Mouse (Mus musculus) heart, postnatal 14 days (tissue): ENCODE results near the gene Casc1. TPM values are rescaled to one million over a fixed set of nuclear protein-coding genes. Genes with fewer than 3 reads are reported as not detected.

ENCODE experiments used
- DNase-seq, 2 experiments: peaks; one replicate each; pipeline ENCODE4 v3.0.0; 2021 to 2022
- intact Hi-C: fragments of 180-260 bp; cut with DNase I; formaldehyde crosslinking; loops from one replicate; pipeline ENCODE4 v1.15.1; 2025
- long read RNA-seq, 2 experiments: library from polyadenylated mRNA; stranded (forward); transcript quantifications; one replicate each; pipeline ENCODE4 v2.0.0; 2021
- total RNA-seq, 2 experiments: library from RNA; stranded (reverse); gene quantifications; 2 replicates each; pipeline ENCODE4 v1.2.3; 2021

Casc1 gene
- under 1 TPM; 0.76 to 0.86 TPM for total RNA-seq
- long read RNA-seq, experiment 1, partial matches to known transcripts: 1 of 3 reads
- long read RNA-seq, experiment 1, other reads (novel, unspliced or antisense): 2 of 3 reads
- long read RNA-seq, experiment 2, partial matches to known transcripts: 0 of 3 reads
- long read RNA-seq, experiment 2, other reads (novel, unspliced or antisense): 3 of 3 reads

GRCm38 (mm10) chr6:145210816-145211338, at the start of gene Casc1, which contains the start of gene Etfrf1:
Gene Casc1 (minus strand): TSS chr6:145211005.
Gene Etfrf1 (plus strand): TSS chr6:145211134.
- intact Hi-C loops: loop anchor here (1.0 to 5.0 kb wide), 2 partner anchors 36 to 130 kb away; no protein-coding TSS in a partner anchor
- peak; percentile 96 to 97 for DNase-seq

- intact Hi-C loops: no loop called here
- no peak for DNase-seq
Measured at GRCm38 (mm10) chr6:145256701-145257073, 45.9 kb upstream of the Casc1 start.

- intact Hi-C loops: no loop called here
- peak; percentile 18 to 24 for DNase-seq
Measured at GRCm38 (mm10) chr6:145255952-145256700, 45.3 kb upstream of the Casc1 start.

GRCm38 (mm10) chr6:145250820-145251219, 40.0 kb upstream of the Casc1 start:
- no peak for DNase-seq
- intact Hi-C loops: loop anchor here (1.0 kb wide), 1 partner anchor 89 kb away; no protein-coding TSS in a partner anchor

GRCm38 (mm10) chr6:145250185-145250791, 39.5 kb upstream of the Casc1 start, which contains the start of gene Kras:
Gene Kras (minus strand): TSS chr6:145250239.
- intact Hi-C loops: loop anchor here (1.0 kb wide), 1 partner anchor 90 kb away; no protein-coding TSS in a partner anchor
- DNase-seq: peak; percentile 96 to 97

- DNase-seq: peak; percentile 62 to 69
- intact Hi-C loops: loop anchor here (1.0 to 5.0 kb wide), 2 partner anchors 37 to 91 kb away; partner anchors contain the start of genes Casc1 and Etfrf1
Measured at GRCm38 (mm10) chr6:145249291-145250184, 38.7 kb upstream of the Casc1 start.

- intact Hi-C loops: loop anchor here (5.0 kb wide), 1 partner anchor 36 kb away; the partner anchor contains the start of genes Casc1 and Etfrf1
- no peak for DNase-seq
Measured at GRCm38 (mm10) chr6:145247886-145248285, 37.1 kb upstream of the Casc1 start.

- intact Hi-C loops: loop anchor here (5.0 kb wide), 1 partner anchor 35 kb away; the partner anchor contains the start of genes Casc1 and Etfrf1
- DNase-seq: no peak
Measured at GRCm38 (mm10) chr6:145246841-145247240, 36.0 kb upstream of the Casc1 start.

GRCm38 (mm10) chr6:145242521-145242920, 31.7 kb upstream of the Casc1 start:
- DNase-seq: no peak
- intact Hi-C loops: no loop called here

GRCm38 (mm10) chr6:145240285-145240684, 29.5 kb upstream of the Casc1 start:
- intact Hi-C loops: no loop called here
- no peak for DNase-seq

GRCm38 (mm10) chr6:145237148-145237547, 26.3 kb upstream of the Casc1 start:
- DNase-seq: no peak
- intact Hi-C loops: no loop called here

GRCm38 (mm10) chr6:145235367-145235766, 24.6 kb upstream of the Casc1 start:
- intact Hi-C loops: no loop called here
- DNase-seq: no peak

GRCm38 (mm10) chr6:145234391-145234790, 23.6 kb upstream of the Casc1 start:
- intact Hi-C loops: no loop called here
- DNase-seq: no peak

- intact Hi-C loops: no loop called here
Measured at GRCm38 (mm10) chr6:145226296-145226695, 15.5 kb upstream of the Casc1 start.

GRCm38 (mm10) chr6:145224246-145224645, 13.4 kb upstream of the Casc1 start:
- DNase-seq: no peak
- intact Hi-C loops: no loop called here

More at GRCm38 (mm10) chr6:145226296-145226695, 15.5 kb upstream of the Casc1 start:
- DNase-seq: no peak

GRCm38 (mm10) chr6:145215826-145216225, 5.0 kb upstream of the Casc1 start:
- no peak for DNase-seq
- intact Hi-C loops: no loop called here

- intact Hi-C loops: loop anchor here (5.0 kb wide), 1 partner anchor 33 kb away; no protein-coding TSS in a partner anchor
- DNase-seq: no peak
Measured at GRCm38 (mm10) chr6:145213916-145214315, 3.1 kb upstream of the Casc1 start.

- intact Hi-C loops: loop anchor here (5.0 kb wide), 1 partner anchor 36 kb away; no protein-coding TSS in a partner anchor
- DNase-seq: no peak
Measured at GRCm38 (mm10) chr6:145211376-145212305, 836 bp upstream of the Casc1 start.
